Mouse (Mus musculus) heart, embryonic 13.5 days (tissue): ENCODE data around the gene Fnip2. TPM values are rescaled to one million over a fixed set of nuclear protein-coding genes. Genes with fewer than 3 reads are reported as not detected.

Source experiments
- ATAC-seq: fragments of 200-750 bp; cut with Nextera tagmentation; 2 replicates; pipeline ENCODE4 v1.8.0; 2017; ENCODE audit warnings: moderate TSS enrichment; ENCODE audit not compliant: insufficient number of reproducible peaks, low FRiP score, low TSS enrichment; ENCODE audit errors: extremely low read depth
- H3K27ac ChIP-seq: fragments of 300-500 bp; sonication (generic); replicated peaks from 2 replicates; pipeline ENCODE4 v1.5.1; 2015; ENCODE audit warnings: moderate library complexity, mild to moderate bottlenecking, inconsistent platforms
- H3K27me3 ChIP-seq: fragments of 300-500 bp; sonication (generic); replicated peaks from 2 replicates; pipeline ENCODE4 v1.6.1; 2015; ENCODE audit warnings: mild to moderate bottlenecking, inconsistent platforms
- H3K36me3 ChIP-seq: fragments of 300-500 bp; sonication (generic); 2 replicates; pipeline ENCODE4 v1.6.1; 2015; ENCODE audit warnings: mild to moderate bottlenecking, inconsistent platforms
- H3K4me1 ChIP-seq: fragments of 300-500 bp; sonication (generic); 2 replicates; pipeline ENCODE4 v1.6.1; 2015; ENCODE audit warnings: inconsistent platforms
- H3K4me2 ChIP-seq: fragments of 300-500 bp; sonication (generic); 2 replicates; pipeline ENCODE4 v1.6.1; 2015; ENCODE audit warnings: inconsistent platforms, mild to moderate bottlenecking, moderate library complexity
- H3K4me3 ChIP-seq: fragments of 300-500 bp; sonication (generic); 2 replicates; pipeline ENCODE4 v1.5.1; 2015; ENCODE audit warnings: moderate library complexity, mild to moderate bottlenecking, inconsistent platforms
- H3K9ac ChIP-seq: fragments of 300-500 bp; sonication (generic); 2 replicates; pipeline ENCODE4 v1.6.1; 2015; ENCODE audit warnings: inconsistent platforms, mild to moderate bottlenecking, moderate library complexity
- H3K9me3 ChIP-seq: fragments of 300-500 bp; sonication (generic); 2 replicates; pipeline ENCODE4 v1.6.1; 2016; ENCODE audit warnings: inconsistent platforms
- WGBS: fragments of 180-500 bp; shearing (Covaris S2); methylation state at CpG from one replicate; pipeline ENCODE4 v1.1.7; 2015; ENCODE audit warnings: mixed read lengths; 5-methylcytosine and 5-hydroxymethylcytosine counted together
- polyA plus RNA-seq: library from polyadenylated mRNA; unstranded; fragments of >200 nt; fragmentation: Nextera tagmentation; extraction: Ambion mirVana; gene quantifications from 2 replicates; pipeline ENCODE4 v1.2.1, GENCODE M21; 2015

The Fnip2 gene
- polyA plus RNA-seq, 1 experiment from 2014 or later = 2.2 TPM

DNA sequence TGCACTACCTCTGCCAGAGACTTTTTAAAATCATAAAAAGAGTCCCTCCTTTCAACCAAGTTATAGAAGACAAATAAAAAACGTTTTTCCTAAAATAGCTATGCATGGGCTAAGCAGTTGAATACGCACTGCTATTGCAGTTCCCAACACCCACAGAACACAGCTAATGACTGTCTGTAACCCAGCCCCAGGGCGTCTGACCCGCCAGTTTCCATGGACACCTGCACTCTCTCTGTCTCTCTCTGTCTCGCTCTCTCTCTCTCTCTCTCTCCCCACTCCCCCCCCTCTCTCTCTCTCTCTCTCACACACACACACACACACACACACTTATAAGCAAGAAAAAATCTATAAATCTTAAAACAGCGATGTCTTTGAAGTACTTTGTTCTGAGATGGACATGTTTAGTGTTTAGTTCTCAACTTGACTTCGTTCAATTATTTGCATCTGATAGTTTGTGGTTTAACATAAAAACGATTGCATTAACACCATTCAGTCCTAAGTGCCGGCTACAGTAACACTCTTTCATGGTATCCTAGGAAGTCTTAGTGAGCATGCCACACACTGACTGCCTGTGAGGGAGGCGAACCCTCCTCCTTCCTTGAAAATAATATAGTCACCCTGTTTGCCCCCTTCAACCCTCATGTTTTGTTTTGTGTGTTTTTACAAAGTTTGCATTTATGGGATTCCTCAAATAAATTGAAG lies 157.5 kb downstream of the Fnip2 start:
- H3K4me1 ChIP-seq = 0 out of 2 replicates have a peak, but pooled peaks cover 3% of the 10 kb centered on the region
- H3K9ac ChIP-seq = no peak overlapping the region
- H3K27ac ChIP-seq = no peak overlapping the region
- H3K4me3 ChIP-seq = no peak overlapping the region
- H3K4me2 ChIP-seq = no peak overlapping the region
- WGBS = 46% methylated on average over 9 of the region's 10 CpGs
- ATAC-seq = no peak
- no peaks in the 10 kb centered on the region for H3K9me3 ChIP-seq
- no peaks in the 10 kb centered on the region for H3K27me3 ChIP-seq
- H3K36me3 ChIP-seq = no peaks in the 10 kb centered on the region

DNA sequence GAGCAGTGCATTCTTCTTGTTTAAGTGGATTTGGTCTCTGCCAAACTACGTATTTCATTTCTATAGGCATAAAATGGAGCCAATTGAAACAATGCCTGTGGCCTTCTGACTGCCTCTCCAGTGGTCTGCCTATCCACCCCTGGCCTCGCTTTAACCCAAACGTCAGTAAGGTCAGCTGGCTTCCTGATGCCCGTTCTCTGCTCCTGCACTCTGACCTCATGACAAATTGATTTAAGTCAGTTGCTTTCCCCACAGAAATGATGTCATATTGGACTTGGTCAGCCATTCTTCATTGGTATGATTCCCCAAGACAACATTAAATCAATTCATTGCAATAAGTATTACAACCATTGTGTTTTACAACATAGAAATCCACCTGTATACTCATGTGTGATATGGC lies 159.1 kb downstream of the Fnip2 start:
- Histone ChIP-seq H3K27ac (no peak overlapping the region), H3K9ac (no peak overlapping the region), H3K9me3 (no peaks in the 10 kb centered on the region), H3K27me3 (no peaks in the 10 kb centered on the region), H3K4me1 (0 out of 2 replicates have a peak, but pooled peaks cover 3% of the 10 kb centered on the region), H3K4me3 (no peak overlapping the region), H3K4me2 (no peak overlapping the region), H3K36me3 (no peaks in the 10 kb centered on the region)
- ATAC-seq = no peak
- 64% methylated on average over 4 of the region's 4 CpGs for WGBS

Other genes starting within 250 kb of the Fnip2 start
- not detected in 2 replicates for gene Gm17359, start 231.1 kb downstream of the Fnip2 start, polyA plus RNA-seq
- gene Ppid, start 23.5 kb upstream of the Fnip2 start, polyA plus RNA-seq = 98.8 and 111 TPM in 2 replicates
- 21.1 and 23.9 TPM in 2 replicates for gene 4930579G24Rik, start 61.3 kb upstream of the Fnip2 start, polyA plus RNA-seq
- gene Etfdh, start 61.7 kb upstream of the Fnip2 start, polyA plus RNA-seq = 132 and 144 TPM in 2 replicates
- 6.4 and 6.6 TPM in 2 replicates for gene Rxfp1, start 170.1 kb upstream of the Fnip2 start, polyA plus RNA-seq